Mouse (Mus musculus) myocyte (in vitro differentiated cells): ENCODE results near the gene Smim20. TPM values are rescaled to one million over a fixed set of nuclear protein-coding genes. Genes with fewer than 3 reads are reported as not detected.

ENCODE experiments used
- H3K27me3 ChIP-seq: one replicate; pipeline ENCODE4 v1.6.1; 2011; ENCODE audit not compliant: control insufficient read depth, insufficient read depth, insufficient read length
- H3K36me3 ChIP-seq: one replicate; pipeline ENCODE4 v1.6.1; 2011; ENCODE audit not compliant: control insufficient read depth, insufficient read depth
- H3K4me2 ChIP-seq: one replicate; pipeline ENCODE4 v1.6.1; 2011; ENCODE audit warnings: low read depth, control low read depth
- H3K4me3 ChIP-seq: one replicate; pipeline ENCODE4 v1.5.1; 2011; ENCODE audit warnings: mild to moderate bottlenecking, control low read depth, moderate library complexity
- H3K79me2 ChIP-seq: one replicate; pipeline ENCODE4 v1.6.1; 2011; ENCODE audit not compliant: control insufficient read depth, insufficient read depth
- H3ac ChIP-seq: one replicate; pipeline ENCODE4 v1.6.1; 2011; ENCODE audit not compliant: control insufficient read depth, insufficient read length
- CEBPB ChIP-seq: IDR thresholded peaks from 2 replicates; pipeline ENCODE4 v1.6.1; 2011; ENCODE audit warnings: mild to moderate bottlenecking, moderate library complexity; ENCODE audit not compliant: poor library complexity, insufficient read depth, severe bottlenecking
- E2F4 ChIP-seq: IDR thresholded peaks from one replicate; pipeline ENCODE4 v1.6.1; 2011; ENCODE audit warnings: mild to moderate bottlenecking, control low read depth, moderate library complexity; ENCODE audit not compliant: insufficient read depth
- MAX ChIP-seq: IDR thresholded peaks from one replicate; pipeline ENCODE4 v1.6.1; 2011; ENCODE audit warnings: low read depth, mild to moderate bottlenecking, control low read depth
- MYOD1 ChIP-seq, 3 experiments: IDR thresholded peaks; one replicate each; pipeline ENCODE4 v1.6.1; 2011; ENCODE audit warnings: control low read depth in 2 of 3, low read depth in 2 of 3, mild to moderate bottlenecking in 2 of 3, moderate library complexity in 1 of 3; ENCODE audit not compliant: insufficient read length in 2 of 3, control insufficient read depth in 1 of 3
- MYOG ChIP-seq, 3 experiments: IDR thresholded peaks; one replicate each; pipeline ENCODE4 v1.6.1; 2011; ENCODE audit warnings: control low read depth in 2 of 3, low read depth in 2 of 3, mild to moderate bottlenecking in 2 of 3; ENCODE audit not compliant: insufficient read length in 2 of 3, control insufficient read depth in 1 of 3, insufficient read depth in 1 of 3
- POLR2A ChIP-seq: IDR thresholded peaks from one replicate; pipeline ENCODE4 v1.6.1; 2011; ENCODE audit warnings: low read depth, mild to moderate bottlenecking, control low read depth, moderate library complexity; ENCODE audit not compliant: insufficient read length
- POLR2AphosphoS2 ChIP-seq: IDR thresholded peaks from one replicate; pipeline ENCODE4 v1.6.1; 2011; ENCODE audit warnings: low read depth, control low read depth; ENCODE audit not compliant: insufficient read length
- REST ChIP-seq: IDR thresholded peaks from one replicate; pipeline ENCODE4 v1.6.1; 2011; ENCODE audit warnings: mild to moderate bottlenecking, control low read depth, moderate library complexity; ENCODE audit not compliant: insufficient read depth, insufficient read length
- SRF ChIP-seq: IDR thresholded peaks from one replicate; pipeline ENCODE4 v1.6.1; 2011; ENCODE audit warnings: low read depth; ENCODE audit not compliant: control insufficient read depth, insufficient read length
- TCF12 ChIP-seq: IDR thresholded peaks from one replicate; pipeline ENCODE4 v1.6.1; 2011; ENCODE audit warnings: mild to moderate bottlenecking, control low read depth; ENCODE audit not compliant: poor library complexity, insufficient read depth, severe bottlenecking
- TCF3 ChIP-seq: IDR thresholded peaks from one replicate; pipeline ENCODE4 v1.6.1; 2011; ENCODE audit warnings: low read depth, control low read depth; ENCODE audit not compliant: insufficient read length
- USF1 ChIP-seq: IDR thresholded peaks from one replicate; pipeline ENCODE4 v1.6.1; 2011; ENCODE audit warnings: low read depth, mild to moderate bottlenecking, control low read depth, moderate library complexity
- polyA plus RNA-seq: library from polyadenylated mRNA; unstranded; fragments of >200 nt; fragmentation: generic; extraction: Trizol; gene quantifications from one replicate; pipeline ENCODE4 v1.2.1, GENCODE M21; 2012; ENCODE audit warnings: missing spikeins

The Smim20 gene
- polyA plus RNA-seq, 1 experiment, result 78.0 TPM

DNA sequence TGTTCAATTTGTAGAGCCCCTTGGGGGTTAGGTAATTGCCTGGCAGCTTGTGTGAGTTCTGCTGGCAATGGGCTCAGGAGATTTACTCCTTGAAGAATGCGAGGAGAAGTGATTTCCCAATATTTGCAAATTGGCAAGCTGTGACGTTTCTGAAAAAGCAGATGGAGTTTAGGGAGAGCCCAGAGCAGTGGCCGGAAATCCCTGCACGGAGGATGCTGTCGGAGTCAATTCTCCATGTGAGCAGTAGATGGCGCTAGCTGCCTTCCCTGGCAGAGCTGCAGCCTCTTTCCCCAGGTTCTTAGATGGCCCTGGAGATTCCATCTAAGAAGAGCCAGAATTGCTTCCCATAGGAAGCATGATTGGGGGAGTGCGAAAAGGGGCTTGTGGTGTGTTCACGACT, 59.1 kb downstream of the Smim20 start:
- no peak overlapping the region for H3ac ChIP-seq
- no peak overlapping the region for H3K4me3 ChIP-seq
- peaks cover 59% of the 10 kb centered on the region for H3K27me3 ChIP-seq
- H3K36me3 ChIP-seq, result no peaks in the 10 kb centered on the region
- no peak for TF ChIP-seq POLR2A
- TF ChIP-seq CEBPB, result no peak
- no peak for TF ChIP-seq E2F4
- no peak for TF ChIP-seq TCF3
- TF ChIP-seq TCF12, result no peak
- no peak for TF ChIP-seq REST
- no peak for TF ChIP-seq SRF
- TF ChIP-seq USF1, result no peak
- TF ChIP-seq MYOD1 (IDR thresholded peaks at IDR 0.05; ENCODE audit: control insufficient read depth in 1 of 3, insufficient read length in 2 of 3, low read depth in 2 of 3), result no peak
- no peak for TF ChIP-seq POLR2AphosphoS2
- TF ChIP-seq MYOG (IDR thresholded peaks at IDR 0.05; ENCODE audit: control insufficient read depth in 1 of 3, insufficient read depth in 1 of 3, insufficient read length in 2 of 3, low read depth in 2 of 3), result no peak
- no peak for TF ChIP-seq MAX
- H3K4me2 ChIP-seq, result peak overlapping the region; percentile 30
- no peaks in the 10 kb centered on the region for H3K79me2 ChIP-seq

DNA sequence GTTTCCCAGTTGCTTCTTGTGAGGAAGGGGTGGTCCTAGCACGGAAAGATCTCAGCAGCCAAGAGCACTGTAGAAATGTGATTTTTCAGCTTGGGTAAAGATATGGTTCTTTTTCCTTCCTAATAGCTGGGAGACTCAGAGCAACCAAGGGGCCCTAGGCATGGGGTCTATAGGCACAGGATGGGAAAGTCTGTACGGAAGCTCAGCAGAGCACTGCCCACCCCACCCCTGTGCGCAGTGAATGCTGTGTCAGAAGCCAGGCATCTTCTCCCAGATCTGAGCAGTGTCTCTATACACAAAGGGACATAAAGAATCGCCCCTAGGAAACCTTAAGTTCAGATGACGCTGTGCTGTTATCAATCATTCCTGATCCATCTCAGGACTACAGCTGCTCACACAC, 59.6 kb downstream of the Smim20 start:
- Histone ChIP-seq H3K79me2 (no peaks in the 10 kb centered on the region), H3K4me3 (no peak overlapping the region), H3K4me2 (no peak overlapping the region), H3K27me3 (peaks cover 58% of the 10 kb centered on the region), H3K36me3 (no peaks in the 10 kb centered on the region), H3ac (no peak overlapping the region)
- TF ChIP-seq MAX (no peak), POLR2AphosphoS2 (no peak), MYOG (IDR thresholded peaks at IDR 0.05; ENCODE audit: control insufficient read depth in 1 of 3, insufficient read depth in 1 of 3, insufficient read length in 2 of 3, low read depth in 2 of 3) (no peak), E2F4 (no peak), USF1 (no peak), SRF (no peak), TCF12 (no peak), MYOD1 (IDR thresholded peaks at IDR 0.05; ENCODE audit: control insufficient read depth in 1 of 3, insufficient read length in 2 of 3, low read depth in 2 of 3) (no peak), CEBPB (no peak), REST (no peak), TCF3 (no peak), POLR2A (no peak)

Other genes with a start within 250 kb of the Smim20 start
- gene Slc34a2, start 229.0 kb upstream of the Smim20 start, polyA plus RNA-seq, result not detected
- gene Sel1l3, start 53.2 kb upstream of the Smim20 start, polyA plus RNA-seq, result 0.02 TPM
- gene Rbpj, start 199.1 kb downstream of the Smim20 start, polyA plus RNA-seq, result 16.0 TPM